In the genomic region with DNA sequence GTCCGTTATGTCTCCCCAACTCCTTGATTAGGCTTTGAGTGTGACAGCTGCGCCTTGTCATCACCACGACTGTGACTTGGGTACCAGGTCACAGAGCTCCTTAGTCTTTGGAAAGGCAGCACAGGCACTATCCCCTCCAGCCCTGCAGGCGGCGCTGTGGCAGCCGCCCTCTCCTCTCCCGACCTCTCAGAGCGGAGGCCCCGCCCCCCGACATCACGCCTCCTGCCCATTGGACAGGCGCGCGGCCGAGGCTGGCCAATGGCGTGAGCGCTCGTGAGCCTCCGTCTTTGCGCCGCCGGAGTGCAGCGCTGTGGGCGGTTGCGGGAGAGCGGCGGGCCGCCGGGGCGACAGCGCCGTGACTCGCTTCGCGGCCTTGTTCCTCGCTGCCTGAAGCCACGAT, we compare ENCODE assay signal across 8 mouse cellular contexts. TPM values are rescaled to one million over a fixed set of nuclear protein-coding genes. Genes with fewer than 3 reads are reported as not detected.
DNase-seq lines count a peak whose midpoint lies in the region; ATAC-seq and TF ChIP-seq lines count a peak whose summit lies in the region.

A gene (plus strand): TSS at position 232 of the 400 bp plus-strand sequence.

- peak within 1 kb of the TSS; percentile 70 for H3K4me2 ChIP-seq in forebrain, embryonic 14.5 days (ENCODE audit: low read length)
- H3K4me2 ChIP-seq in neural tube, embryonic 15.5 days = peak within 1 kb of the TSS; percentile 63

- no peaks in the 10 kb centered on the region for H3K9me3 ChIP-seq in ES-Bruce4 (replicated peaks; ENCODE audit: control insufficient read depth, insufficient read depth, low read length, poor library complexity, severe bottlenecking)
- no peaks in the 10 kb centered on the region for H3K9me3 ChIP-seq in forebrain, embryonic 14.5 days (replicated peaks; ENCODE audit: control insufficient read depth, low read length)
- H3K9me3 ChIP-seq in neural tube, embryonic 15.5 days (replicated peaks) = no peaks in the 10 kb centered on the region

- TF ChIP-seq CTCF in ES-Bruce4 (IDR thresholded peaks at IDR 0.05; ENCODE audit: low read depth, low read length) = peak; percentile 85

- ATAC-seq in cerebellum, adult (ENCODE audit: insufficient number of reproducible peaks, low FRiP score, low TSS enrichment) = peak; percentile 97
- ATAC-seq in forebrain, embryonic 14.5 days = peak; percentile 100
- peak; percentile 99 for ATAC-seq in neural tube, embryonic 15.5 days (ENCODE audit: low FRiP score)

- H3K4me3 ChIP-seq in ES-Bruce4 (ENCODE audit: low read depth, low read length) = peak within 1 kb of the TSS; percentile 65
- H3K4me3 ChIP-seq in forebrain, embryonic 14.5 days (ENCODE audit: low read depth, low read length) = peak within 1 kb of the TSS; percentile 86
- H3K4me3 ChIP-seq in neural tube, embryonic 15.5 days (replicated peaks) = peak within 1 kb of the TSS; percentile 69

- no peak within 1 kb of the TSS for H3K27ac ChIP-seq in ES-Bruce4 (ENCODE audit: insufficient read depth, low read length)
- H3K27ac ChIP-seq in forebrain, embryonic 14.5 days (ENCODE audit: low read depth, low read length) = peak within 1 kb of the TSS; percentile 65
- peak within 1 kb of the TSS; percentile 83 for H3K27ac ChIP-seq in neural tube, embryonic 15.5 days (replicated peaks)

- intact Hi-C loops in heart, postnatal 14 days (cut with DNase I) = loop anchor here (10.0 kb wide), 1 partner anchor 410 kb away; no protein-coding TSS in a partner anchor

- peak; percentile 98 for DNase-seq in forebrain, embryonic 14.5 days (ENCODE audit: low spot score)
- peak; percentile 99 for DNase-seq in heart, postnatal 14 days
- peak; percentile 98 for DNase-seq in layer of hippocampus, adult 11-12 months (ENCODE audit: low spot score)
- peak; percentile 97 to 98 for DNase-seq in lung, adult 18-20 months
- peak; percentile 98 for DNase-seq in testis, postnatal 14 days (ENCODE audit: low spot score)

- H3K4me1 ChIP-seq in ES-Bruce4 (ENCODE audit: control insufficient read depth, insufficient read depth, low read length) = no peaks in the 10 kb centered on the region
- H3K4me1 ChIP-seq in forebrain, embryonic 14.5 days (ENCODE audit: control insufficient read depth, insufficient read depth, low read length) = peaks cover 7% of the 10 kb centered on the region
- peaks cover 30% of the 10 kb centered on the region for H3K4me1 ChIP-seq in neural tube, embryonic 15.5 days

- peaks cover 9% of the 10 kb centered on the region; the same call in 1 of the 2 replicates for H3K36me3 ChIP-seq in ES-Bruce4 (ENCODE audit: control insufficient read depth, insufficient read depth, low read length, poor library complexity, severe bottlenecking)
- no peaks in the 10 kb centered on the region for H3K36me3 ChIP-seq in forebrain, embryonic 14.5 days (ENCODE audit: control insufficient read depth, insufficient read depth, low read length)
- H3K36me3 ChIP-seq in neural tube, embryonic 15.5 days = peaks cover 11% of the 10 kb centered on the region

- TF ChIP-seq POLR2A in ES-Bruce4 (IDR thresholded peaks at IDR 0.05; ENCODE audit: insufficient read depth, low read length) = peak; percentile 40

- TF ChIP-seq EP300 in ES-Bruce4 (IDR thresholded peaks at IDR 0.05; ENCODE audit: insufficient read depth, low read depth, low read length) = no peak

- H3K27me3 ChIP-seq in ES-Bruce4 (ENCODE audit: control insufficient read depth, insufficient read depth, low read length, poor library complexity, severe bottlenecking) = no peaks in the 10 kb centered on the region
- H3K27me3 ChIP-seq in forebrain, embryonic 14.5 days (replicated peaks; ENCODE audit: control insufficient read depth, insufficient read depth, low read length) = no peaks in the 10 kb centered on the region
- H3K27me3 ChIP-seq in neural tube, embryonic 15.5 days (replicated peaks) = no peaks in the 10 kb centered on the region

- peak within 1 kb of the TSS; percentile 56 for H3K9ac ChIP-seq in ES-Bruce4 (ENCODE audit: low read depth, poor library complexity, severe bottlenecking)
- H3K9ac ChIP-seq in forebrain, embryonic 14.5 days (ENCODE audit: low read length) = peak within 1 kb of the TSS; percentile 75
- peak within 1 kb of the TSS; percentile 79 for H3K9ac ChIP-seq in neural tube, embryonic 15.5 days (replicated peaks)

- WGBS in forebrain, embryonic 14.5 days = under 1% methylated on average over 36 of the region's 37 CpGs
- WGBS in neural tube, embryonic 15.5 days = under 1% methylated on average over 37 of the region's 37 CpGs

RNA-seq across cellular contexts. Expression of the gene that starts here (rescaled TPM):
- 87.8 and 89.0 TPM in 2 replicates for polyA plus RNA-seq in ES-Bruce4 (2011; ENCODE audit: insufficient read depth, insufficient read length, low read depth, missing spikeins)
- polyA plus RNA-seq in forebrain, embryonic 14.5 days (2014; fragmentation: Nextera tagmentation; extraction: Ambion mirVana) = 155 and 158 TPM in 2 replicates
- total RNA-seq in heart, postnatal 14 days (2021) = 10 to 100 TPM; 42.6 to 46.6 TPM
- 132 and 140 TPM in 2 replicates for polyA plus RNA-seq in neural tube, embryonic 15.5 days (2015; fragmentation: Nextera tagmentation; extraction: Ambion mirVana)
